Mouse (Mus musculus) thymus, adult 2 months (tissue): ENCODE measurements at regions not wholly inside any gene's neighbourhood (a gene's known extent, or its start where the extent isn't known, plus 50 kb on each side); places are given as distances from the start of the nearest gene placed in this dataset.

Experiments used
- CTCF ChIP-seq: fragments of 200-500 bp; IDR thresholded peaks from 2 replicates; pipeline ENCODE4 v1.5.1; 2012; ENCODE audit warnings: mild to moderate bottlenecking, control low read depth, low read length, moderate library complexity, borderline replicate concordance; ENCODE audit not compliant: control insufficient read depth, poor library complexity, insufficient read depth; ENCODE audit errors: extremely low read depth
- POLR2A ChIP-seq: fragments of 200-500 bp; IDR thresholded peaks from 2 replicates; pipeline ENCODE4 v1.6.1; 2012; ENCODE audit warnings: mild to moderate bottlenecking, low read length, control low read depth, moderate library complexity; ENCODE audit not compliant: control insufficient read depth, poor library complexity, insufficient read depth; ENCODE audit errors: extremely low read depth

DNA sequence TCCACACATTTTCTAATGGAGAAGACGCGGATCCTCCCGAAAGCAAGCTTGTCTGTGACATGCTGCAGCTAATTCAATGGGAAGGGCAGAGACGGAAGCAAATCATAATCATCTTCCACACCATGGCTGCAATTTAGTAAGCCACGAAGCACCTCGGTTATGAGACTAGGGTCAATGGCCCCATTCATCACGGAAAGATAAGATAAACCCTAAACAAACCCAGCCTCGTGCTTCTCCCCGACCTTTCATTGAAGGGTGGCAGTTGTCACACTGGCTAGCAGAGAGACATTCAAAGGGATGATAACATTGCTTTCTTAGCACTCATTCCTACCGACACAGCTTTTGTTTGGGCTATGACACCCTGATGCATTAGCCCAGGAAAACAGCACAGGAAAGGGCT, 353.8 kb downstream of the Lrig3 start:
- no peak for TF ChIP-seq CTCF
- no peak for TF ChIP-seq POLR2A
